Mouse (Mus musculus) testis, postnatal 14 days (tissue): ENCODE results near the gene Phtf2.
A peak's percentile ranks its signal among the peaks of the same experiment; 100 is the strongest.

Source experiments
- DNase-seq: peaks from one replicate; pipeline ENCODE4 v3.0.0; 2021; ENCODE audit warnings: low spot score

Gene Phtf2

GRCm38 (mm10) chr5:20881915-20882800 is at the start of gene Phtf2, which contains the start of gene Tmem60:
Phtf2 (minus strand) TSS chr5:20882124.
Tmem60 (plus strand) TSS chr5:20882191.
- peak; percentile 98 for DNase-seq

- DNase-seq, result no peak
These were observed 49.4 kb upstream of the Phtf2 start for GRCm38 (mm10) chr5:20931300-20931699.

DNA sequence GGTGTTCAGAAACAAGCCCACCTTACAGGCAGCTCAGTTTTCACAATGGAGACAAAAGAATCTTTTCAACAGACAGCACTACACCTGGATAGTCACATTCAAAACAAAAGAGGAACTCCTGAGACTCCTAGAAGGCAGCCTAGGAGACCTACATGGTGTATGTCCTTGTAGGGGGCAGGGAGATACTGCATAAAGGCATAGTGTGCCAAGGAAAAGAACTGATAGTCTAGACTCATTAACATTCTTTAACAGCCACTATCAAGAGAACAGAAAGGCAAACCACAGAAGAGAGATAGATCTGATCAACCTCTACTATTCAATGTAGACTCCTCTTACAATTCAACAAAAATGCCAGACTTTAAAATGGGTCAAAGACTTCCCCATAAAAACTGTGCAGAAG is 48.5 kb upstream of the Phtf2 start:
- DNase-seq, result no peak

DNA sequence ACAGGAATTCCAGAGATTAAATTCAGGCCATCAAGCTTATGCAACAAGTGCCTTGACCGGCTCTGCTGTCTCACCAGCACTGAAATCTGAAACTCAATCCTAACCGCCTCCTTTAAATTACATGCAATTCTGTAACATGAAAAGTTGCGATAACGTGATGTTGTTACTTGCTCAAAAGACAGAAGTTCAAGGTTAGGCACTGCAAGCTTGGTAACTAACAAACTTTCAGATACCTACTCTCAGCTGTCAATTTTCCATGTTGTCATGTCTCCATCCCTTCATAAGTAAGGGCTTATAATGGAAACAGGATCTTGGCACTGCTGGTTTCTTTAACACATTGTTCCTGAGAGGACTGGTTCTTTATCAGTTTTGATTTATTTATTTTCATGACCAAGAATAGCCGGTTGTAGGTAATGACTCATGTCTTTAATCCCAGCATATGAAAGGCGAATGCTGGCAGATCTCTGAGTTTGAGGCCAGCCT is 47.8 kb upstream of the Phtf2 start:
- no peak for DNase-seq

DNA sequence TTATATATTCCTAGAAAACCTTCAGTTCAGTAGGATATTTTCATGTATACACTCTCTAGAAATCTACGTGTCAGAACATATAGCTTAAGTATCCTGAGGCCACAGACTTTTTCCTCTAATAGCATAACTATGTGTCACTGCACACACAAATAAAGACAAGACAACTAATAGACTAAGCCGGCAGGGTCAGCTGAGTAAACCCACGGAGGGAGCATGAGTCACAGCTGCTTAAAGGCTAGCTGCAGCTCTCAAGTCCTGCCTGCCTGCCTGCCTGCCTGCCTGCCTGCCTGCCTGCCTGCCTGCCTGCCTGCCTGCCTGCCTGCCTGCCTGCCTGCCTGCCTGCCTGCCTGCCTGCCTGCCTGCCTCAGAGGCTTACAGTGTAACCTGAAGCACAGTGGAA is 43.5 kb upstream of the Phtf2 start:
- no peak for DNase-seq

GRCm38 (mm10) chr5:20924608-20925007 is 42.7 kb upstream of the Phtf2 start:
- no peak for DNase-seq

- DNase-seq, result no peak
These were observed 37.6 kb upstream of the Phtf2 start for GRCm38 (mm10) chr5:20919566-20919965.

- no peak for DNase-seq
These were observed 37.0 kb upstream of the Phtf2 start for GRCm38 (mm10) chr5:20918967-20919366.

GRCm38 (mm10) chr5:20913372-20914275 is 31.7 kb upstream of the Phtf2 start:
- DNase-seq, result no peak

DNA sequence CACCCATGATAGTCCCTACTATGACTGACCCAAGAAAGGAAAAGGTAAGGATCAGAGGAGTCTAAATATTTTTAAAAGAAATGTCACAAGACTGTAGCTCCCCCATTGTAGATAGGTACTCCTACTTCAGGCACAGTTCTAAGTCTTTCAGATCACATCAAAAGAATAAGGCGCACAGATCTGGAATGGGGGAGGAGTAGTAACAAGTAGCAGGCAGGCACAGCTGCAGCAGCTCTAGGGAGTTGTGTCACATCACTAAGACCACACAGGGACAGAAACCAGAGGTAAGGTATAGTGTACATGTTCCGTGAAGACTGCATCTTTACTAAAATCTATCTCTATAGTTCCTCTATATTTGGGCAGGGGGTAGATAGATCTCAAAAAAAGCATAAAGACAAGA is 29.8 kb upstream of the Phtf2 start:
- DNase-seq, result no peak

- DNase-seq, result no peak
These were observed 24.3 kb upstream of the Phtf2 start for GRCm38 (mm10) chr5:20906191-20906590.

DNA sequence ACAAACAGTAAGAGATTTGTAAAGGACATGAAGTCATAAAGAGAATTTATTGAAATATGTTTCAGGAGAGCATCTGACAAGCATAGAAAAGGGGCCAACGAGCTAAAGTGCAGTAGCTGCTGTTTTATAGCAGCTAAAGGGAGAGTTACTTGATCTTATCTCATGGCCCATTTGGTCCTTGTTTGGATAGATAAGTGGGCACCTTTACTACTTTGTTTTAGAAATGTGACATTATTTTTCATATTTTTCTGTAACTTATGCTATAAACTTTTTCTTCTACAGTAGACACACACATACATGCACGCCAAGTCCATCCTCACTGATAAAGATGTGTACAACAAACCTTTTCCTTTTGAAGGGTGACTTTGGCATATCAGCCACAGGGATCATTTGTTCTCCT is 23.5 kb upstream of the Phtf2 start:
- no peak for DNase-seq

DNA sequence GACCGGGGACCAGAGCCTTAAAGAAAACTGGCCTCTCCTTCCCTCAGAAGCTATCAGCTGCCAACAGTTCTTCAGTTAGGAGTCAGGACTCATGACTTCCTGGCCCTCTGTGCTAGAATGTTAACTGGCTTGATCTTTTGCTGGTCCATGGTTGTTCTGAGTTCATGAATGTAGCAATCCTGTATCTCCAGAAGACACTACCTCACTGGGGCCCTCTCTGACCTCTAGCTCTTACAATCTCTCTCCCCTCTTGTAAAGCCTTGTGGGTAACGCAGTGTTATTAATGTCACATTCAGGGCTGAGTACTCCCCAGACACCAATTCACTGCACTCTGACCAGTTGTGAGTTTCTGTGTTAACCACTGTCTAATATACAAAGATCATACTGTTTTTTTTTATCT is 22.7 kb upstream of the Phtf2 start:
- DNase-seq, result no peak

DNA sequence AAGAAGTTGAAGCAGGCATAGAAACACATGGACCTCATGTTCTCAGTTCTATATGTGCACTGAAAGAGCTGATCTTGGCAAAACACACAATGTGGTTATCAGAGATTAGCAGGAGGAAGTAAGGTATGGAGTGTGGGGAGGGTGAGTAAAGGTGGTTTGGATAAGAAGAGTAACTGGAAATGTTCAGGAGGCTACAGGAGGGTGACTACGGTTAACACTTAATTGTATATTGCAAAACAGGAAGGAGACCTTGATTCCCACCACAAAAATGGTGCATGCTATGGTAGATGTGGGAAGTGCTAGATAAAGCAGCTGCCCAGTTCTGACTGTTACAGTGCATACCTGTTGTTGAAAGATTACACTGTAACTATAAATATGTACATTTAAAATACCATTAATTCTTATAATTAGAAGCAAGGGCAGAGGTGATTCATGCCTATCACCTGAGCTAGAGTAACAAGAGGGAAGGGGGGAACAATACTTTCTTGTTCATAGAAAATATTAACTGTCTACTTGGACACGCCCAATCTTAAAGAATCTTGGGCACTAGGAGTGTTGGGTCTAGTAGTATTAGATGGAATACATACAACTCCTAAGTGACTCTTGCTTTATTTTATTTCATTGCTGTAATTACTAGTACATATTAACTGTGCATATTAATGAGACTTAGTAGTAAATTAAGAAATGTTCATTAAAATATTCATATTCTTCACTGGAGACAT is 15.7 kb upstream of the Phtf2 start:
- DNase-seq, result no peak

DNA sequence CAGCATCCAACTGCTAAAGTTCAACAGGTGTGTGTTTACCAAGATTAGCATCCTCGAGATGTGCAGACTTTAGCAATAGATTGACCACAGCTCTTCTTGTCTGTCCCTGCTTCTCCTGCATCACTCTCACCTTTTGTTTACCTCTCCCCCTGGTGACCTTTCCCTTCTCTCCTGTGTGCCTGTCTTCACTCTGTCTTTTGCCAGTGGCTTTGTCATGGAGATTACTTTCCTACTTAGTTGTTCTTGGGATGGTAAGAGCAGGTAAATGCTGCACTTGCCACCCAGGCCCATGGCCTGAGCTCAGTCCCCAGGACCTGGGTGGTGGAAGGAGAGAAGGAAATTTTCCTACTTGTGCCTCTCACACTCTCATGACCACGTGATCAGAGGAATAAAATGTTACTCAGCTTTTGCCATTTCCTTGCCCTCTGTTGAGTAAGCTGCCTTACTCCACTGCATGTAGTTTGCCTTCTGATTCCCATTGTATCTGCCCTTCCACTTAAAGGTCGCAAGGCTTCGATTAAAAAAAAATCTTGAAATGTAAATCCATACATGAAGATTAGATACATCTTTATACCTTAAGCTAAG is 2.2 kb upstream of the Phtf2 start:
- no peak for DNase-seq

DNA sequence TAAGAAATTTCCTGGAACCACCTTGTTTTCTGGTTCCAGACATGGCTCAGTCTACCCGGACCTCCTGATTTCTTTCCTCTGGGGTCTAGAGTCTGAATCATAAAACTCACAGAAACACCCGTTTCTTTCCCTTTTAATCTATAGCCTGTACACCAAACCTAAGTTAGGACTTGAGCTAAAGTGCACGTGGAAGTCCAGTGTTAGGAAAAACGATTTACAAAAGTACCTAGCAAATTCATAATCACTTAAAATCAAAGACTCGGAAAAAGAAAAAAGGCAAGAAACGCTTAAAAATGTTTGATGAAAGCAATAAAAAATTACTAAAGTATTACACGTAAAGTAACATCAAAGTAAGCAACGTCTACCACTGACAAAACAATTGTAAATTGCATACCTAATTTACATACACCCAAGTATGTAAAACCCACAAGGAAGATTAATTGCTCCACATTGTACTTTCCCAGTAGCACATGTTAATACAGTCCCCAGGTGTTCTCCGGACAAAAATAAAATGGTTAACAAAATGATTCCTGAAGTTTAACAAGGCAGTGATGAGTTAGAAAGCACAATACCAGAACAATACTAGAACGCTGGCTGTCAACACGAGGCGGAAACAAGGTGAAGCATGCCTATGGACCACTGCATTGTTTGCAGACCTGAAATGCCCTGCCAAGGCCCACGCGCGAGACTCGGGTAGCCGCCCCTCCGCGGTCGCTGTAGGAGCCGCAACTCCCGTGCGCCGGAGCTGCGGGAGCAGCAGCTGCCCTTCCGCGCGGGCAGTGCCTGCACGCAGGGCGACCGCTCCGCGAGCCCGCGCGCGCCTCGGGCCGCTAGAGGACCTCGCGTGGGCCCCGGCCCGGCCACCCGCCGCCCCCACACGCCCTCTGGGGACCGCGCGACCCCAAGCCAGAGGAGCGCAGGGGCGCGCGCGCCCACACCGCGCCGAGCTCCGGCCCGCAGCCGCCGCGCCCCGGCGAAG is 838 bp downstream of the Phtf2 start:
- peak; percentile 69 for DNase-seq

DNA sequence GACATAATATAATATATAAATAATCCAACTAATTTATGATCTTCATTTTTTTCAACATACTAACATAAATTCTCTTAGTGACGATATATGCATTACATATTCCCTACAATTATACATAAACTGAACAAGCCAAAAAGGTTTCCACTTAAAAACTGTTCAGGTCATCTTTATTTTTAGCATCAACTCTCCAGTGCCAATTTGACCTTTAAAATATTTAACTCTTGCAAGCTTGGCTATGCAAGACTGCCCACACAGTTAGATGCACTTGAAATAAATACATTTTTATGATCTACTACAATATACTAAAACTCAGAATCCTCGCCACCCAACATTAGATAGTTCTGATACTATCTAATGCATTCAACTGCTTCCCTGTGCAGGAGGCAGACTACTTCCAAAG is 1.5 kb downstream of the Phtf2 start:
- no peak for DNase-seq

GRCm38 (mm10) chr5:20876934-20877426 is 4.9 kb downstream of the Phtf2 start:
- no peak for DNase-seq

GRCm38 (mm10) chr5:20873146-20873545 is 8.8 kb downstream of the Phtf2 start:
- no peak for DNase-seq

- no peak for DNase-seq
These were observed 16.6 kb downstream of the Phtf2 start for GRCm38 (mm10) chr5:20865193-20865755.
